Mouse (Mus musculus): ENCODE measurements around the gene Gm17783. TPM values are rescaled to one million over a fixed set of nuclear protein-coding genes. Genes with fewer than 3 reads are reported as not detected.
"Not testable (repeated sequence)": the region's sequence is repeated elsewhere in the genome, so short reads cannot be mapped to it uniquely, and the experiment has no call there.

Gm17783 gene
- not detected in 2 replicates for total RNA-seq (2015; ENCODE audit: low replicate concordance)
- total RNA-seq (2017; ENCODE audit: low replicate concordance): not detected in 2 replicates

- no peak for ATAC-seq (replicated peaks; ENCODE audit: low FRiP score, poor library complexity, severe bottlenecking)
Measured at GRCm38 (mm10) chr16:45531950-45532349, at the start of gene Gm17783. Gene Gm17783 (minus strand): TSS chr16:45532050.

- ATAC-seq (replicated peaks; ENCODE audit: low FRiP score, poor library complexity, severe bottlenecking): no peak
Measured at GRCm38 (mm10) chr16:45579883-45580282, 48.0 kb upstream of the Gm17783 start.

DNA sequence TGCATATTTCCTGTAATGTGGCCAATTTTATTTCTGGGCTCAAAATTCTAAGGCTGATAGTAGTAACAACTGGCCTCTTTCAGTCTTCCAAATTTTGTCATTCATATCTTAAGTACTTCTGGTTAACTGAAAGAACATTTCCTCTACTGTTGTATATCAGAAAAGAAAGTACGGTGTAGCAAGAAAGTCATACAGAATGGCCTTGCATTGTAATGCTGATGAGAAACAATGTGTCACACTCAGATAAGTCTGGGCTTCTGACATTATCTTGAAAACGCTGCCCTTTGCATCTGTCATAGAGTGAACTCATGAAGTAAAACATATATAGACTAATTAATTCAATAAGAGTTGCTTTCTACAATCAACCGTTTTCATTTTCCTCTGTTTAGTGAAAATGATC is 40.5 kb upstream of the Gm17783 start:
- ATAC-seq (replicated peaks; ENCODE audit: low FRiP score, poor library complexity, severe bottlenecking): no peak

GRCm38 (mm10) chr16:45561747-45562146 is 29.9 kb upstream of the Gm17783 start:
- ATAC-seq (replicated peaks; ENCODE audit: low FRiP score, poor library complexity, severe bottlenecking): no peak

DNA sequence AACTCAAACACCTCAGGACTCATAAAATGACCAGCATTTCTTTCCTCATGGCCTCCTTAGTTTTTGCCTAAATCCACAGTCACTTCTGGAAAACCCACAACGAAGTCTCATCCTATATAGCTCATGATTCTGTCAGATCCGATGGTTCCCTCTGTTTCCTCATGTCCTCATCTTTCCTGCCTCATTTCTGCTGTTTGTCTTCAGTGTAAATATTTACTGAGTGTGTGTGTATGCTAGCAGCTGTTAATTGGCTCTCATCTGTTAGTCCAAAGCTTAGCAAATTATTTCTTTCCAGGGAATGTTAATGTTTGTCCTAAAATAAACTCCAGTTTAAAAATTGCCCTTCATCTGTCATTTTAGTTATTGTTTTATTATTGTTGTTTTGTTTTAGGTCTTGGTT is 19.7 kb upstream of the Gm17783 start:
- no peak for ATAC-seq (replicated peaks; ENCODE audit: low FRiP score, poor library complexity, severe bottlenecking)

DNA sequence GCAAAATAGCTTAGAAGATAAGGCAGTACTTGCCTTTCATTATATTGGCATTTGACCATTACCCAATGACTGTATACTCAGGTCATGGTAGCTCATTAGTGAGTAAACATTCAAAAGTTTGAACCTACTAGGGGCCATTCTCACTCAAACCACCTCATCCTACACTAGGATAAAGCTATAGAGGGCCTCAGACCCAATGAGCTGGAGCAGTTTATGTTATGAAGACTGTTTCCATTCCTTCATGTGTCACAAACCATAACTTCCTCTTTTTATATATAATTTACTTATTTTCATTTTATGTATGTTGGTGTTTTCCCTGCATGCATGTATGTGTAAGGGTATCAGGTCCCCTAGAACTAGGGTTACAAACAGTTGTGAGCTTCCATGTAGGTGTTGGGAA is 16.1 kb upstream of the Gm17783 start:
- no peak for ATAC-seq (replicated peaks; ENCODE audit: low FRiP score, poor library complexity, severe bottlenecking)

DNA sequence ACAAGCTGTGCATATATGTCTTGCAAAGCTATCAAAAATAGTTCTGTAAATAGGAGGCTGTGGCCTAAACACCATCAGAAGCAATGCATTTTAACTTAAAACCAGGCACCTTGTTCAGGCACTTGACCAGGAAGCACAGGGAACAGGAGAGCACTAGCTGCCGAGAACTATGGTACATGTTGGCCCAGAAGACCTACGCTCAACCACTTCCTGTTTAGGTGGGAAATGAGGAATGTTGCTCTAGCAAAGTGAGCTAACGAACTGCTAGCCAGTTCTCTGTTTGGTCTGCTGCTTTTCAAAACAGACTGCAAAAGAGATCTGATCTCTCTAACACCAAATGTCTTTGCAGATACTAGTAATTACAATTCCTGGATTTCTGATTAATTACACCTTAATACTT is 12.5 kb upstream of the Gm17783 start:
- ATAC-seq (replicated peaks; ENCODE audit: low FRiP score, poor library complexity, severe bottlenecking): no peak

DNA sequence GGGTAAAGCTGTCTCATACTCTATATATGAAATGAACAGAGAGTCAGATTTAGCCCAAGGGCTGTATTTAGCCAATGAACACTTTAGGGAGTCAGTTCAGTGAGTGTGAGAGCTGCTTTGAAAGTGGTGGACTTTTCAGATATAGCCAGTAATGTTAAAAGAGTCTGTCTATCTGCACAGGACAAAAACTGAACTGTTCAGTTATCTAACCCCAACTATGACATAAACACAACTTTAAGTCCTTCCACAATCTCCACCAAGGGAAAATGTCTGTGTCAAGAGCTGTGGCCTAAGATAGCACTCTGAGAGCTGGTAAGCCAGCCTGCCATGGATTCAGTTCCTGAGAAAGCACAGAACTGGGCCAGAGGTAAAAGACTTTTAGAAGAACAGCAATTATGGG is 10.3 kb upstream of the Gm17783 start:
- ATAC-seq (replicated peaks; ENCODE audit: low FRiP score, poor library complexity, severe bottlenecking): no peak

GRCm38 (mm10) chr16:45538342-45538741 is 6.5 kb upstream of the Gm17783 start:
- not testable (repeated sequence) for ATAC-seq (replicated peaks; ENCODE audit: low FRiP score, poor library complexity, severe bottlenecking)

DNA sequence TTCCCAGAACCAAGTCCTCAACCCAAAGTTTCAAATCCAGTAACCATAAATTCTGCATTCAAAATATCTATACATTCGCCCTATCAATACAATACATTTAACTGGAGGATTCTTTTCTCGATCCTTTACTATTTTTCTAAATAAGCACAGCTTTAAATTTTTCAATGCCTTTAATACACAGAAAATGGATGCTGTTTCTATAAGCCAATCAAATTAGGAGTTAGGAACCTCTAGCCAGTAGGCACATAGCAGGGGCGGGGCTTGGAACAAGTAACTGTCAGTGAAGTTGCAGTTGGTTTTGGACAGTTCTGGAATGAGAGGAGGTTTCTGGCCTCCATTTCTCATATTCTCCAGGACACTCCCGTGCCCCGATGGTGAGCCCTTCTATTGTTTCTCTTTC is 3.2 kb upstream of the Gm17783 start, which contains the start of gene Slc9c1:
TSS of gene Slc9c1 (plus strand) at position 301 of the 400 bp plus-strand sequence.
- no peak for ATAC-seq (replicated peaks; ENCODE audit: low FRiP score, poor library complexity, severe bottlenecking)

DNA sequence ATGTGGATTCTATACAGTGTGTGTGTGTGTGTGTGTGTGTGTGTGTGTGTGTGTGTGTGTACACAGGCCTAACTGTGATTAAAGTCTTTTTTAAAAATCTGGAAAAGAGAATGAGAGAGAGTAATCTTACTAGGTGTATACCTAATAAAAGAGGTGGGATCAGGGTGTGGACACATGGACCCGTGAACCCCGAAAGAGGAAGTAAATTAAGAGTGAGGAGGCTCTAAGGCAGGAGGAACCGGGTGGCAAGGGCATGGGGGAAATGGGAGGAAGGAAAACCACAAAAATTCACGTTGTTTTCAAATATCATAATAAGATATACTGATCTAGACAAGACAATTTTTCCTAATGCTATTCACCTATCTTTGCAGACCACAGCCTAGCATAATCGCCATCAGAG is 6.3 kb downstream of the Gm17783 start:
- no peak for ATAC-seq (replicated peaks; ENCODE audit: low FRiP score, poor library complexity, severe bottlenecking)

- no peak for ATAC-seq (replicated peaks; ENCODE audit: low FRiP score, poor library complexity, severe bottlenecking)
Measured at GRCm38 (mm10) chr16:45495326-45495725, 36.5 kb downstream of the Gm17783 start.

DNA sequence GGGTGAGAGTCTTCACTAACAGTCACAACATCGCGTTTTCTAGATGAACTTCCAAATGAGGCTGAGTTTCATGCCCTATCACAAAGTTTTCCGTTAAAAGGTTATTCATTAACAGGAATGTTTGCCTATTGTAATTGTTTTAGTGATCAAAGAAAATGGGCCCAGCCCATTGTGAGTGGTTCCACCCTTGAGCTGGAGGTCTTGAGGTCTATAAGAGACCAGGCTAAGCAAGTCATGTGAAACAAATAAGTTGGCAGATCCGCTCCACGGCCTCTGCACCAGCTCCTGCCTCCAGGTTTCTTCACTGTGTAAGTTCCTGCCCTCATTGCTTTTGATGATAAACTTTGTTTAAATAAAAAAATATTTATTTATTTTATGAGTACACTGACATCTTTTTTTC is 38.9 kb downstream of the Gm17783 start, which contains the start of gene Gm609:
TSS of gene Gm609 (minus strand) at position 43 of the 400 bp plus-strand sequence.
- ATAC-seq (replicated peaks; ENCODE audit: low FRiP score, poor library complexity, severe bottlenecking): no peak

DNA sequence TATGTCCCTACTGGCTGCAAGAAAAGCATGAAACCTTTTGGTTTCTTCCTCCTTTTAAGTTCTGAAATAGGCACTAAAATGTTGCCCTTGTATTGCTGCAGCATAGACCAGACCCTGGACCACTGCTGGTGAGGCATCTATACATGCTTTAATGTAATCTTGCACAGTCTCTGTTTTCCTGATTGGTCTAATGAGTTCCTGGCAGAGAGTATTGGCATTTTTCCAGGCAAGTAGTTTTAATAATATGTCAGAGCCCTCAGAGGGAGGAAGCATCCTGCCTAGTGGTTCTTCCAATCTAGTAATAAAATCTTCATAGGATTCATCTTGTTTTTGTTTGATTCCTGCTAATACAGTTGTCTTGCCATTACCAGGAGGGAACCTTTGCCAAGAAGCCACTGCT is 54.9 kb downstream of the Gm17783 start:
- ATAC-seq (replicated peaks; ENCODE audit: low FRiP score, poor library complexity, severe bottlenecking): no peak

GRCm38 (mm10) chr16:45471836-45472235 is 60.0 kb downstream of the Gm17783 start:
- not testable (repeated sequence) for ATAC-seq (replicated peaks; ENCODE audit: low FRiP score, poor library complexity, severe bottlenecking)

Other genes with a start within 250 kb of the Gm17783 start
- not detected in 2 replicates for gene Cd200, start 123.0 kb downstream of the Gm17783 start, total RNA-seq (2015; ENCODE audit: low replicate concordance)
- gene Cd200, start 123.0 kb downstream of the Gm17783 start, total RNA-seq (2017; ENCODE audit: low replicate concordance): 3.3 TPM in 1 of 2 replicates, not detected in the other
- not detected in 2 replicates for gene Gm609, start 39.1 kb downstream of the Gm17783 start, total RNA-seq (2015; ENCODE audit: low replicate concordance)
- gene Gm609, start 39.1 kb downstream of the Gm17783 start, total RNA-seq (2017; ENCODE audit: low replicate concordance): not detected in 2 replicates
- not detected in 2 replicates for gene Slc9c1, start 3.3 kb upstream of the Gm17783 start, total RNA-seq (2015; ENCODE audit: low replicate concordance)
- not detected in 2 replicates for gene Slc9c1, start 3.3 kb upstream of the Gm17783 start, total RNA-seq (2017; ENCODE audit: low replicate concordance)
- not detected in 2 replicates for gene Gcsam, start 78.3 kb upstream of the Gm17783 start, total RNA-seq (2015; ENCODE audit: low replicate concordance)
- gene Gcsam, start 78.3 kb upstream of the Gm17783 start, total RNA-seq (2017; ENCODE audit: low replicate concordance): not detected in 2 replicates
- 2.7 TPM in 1 of 2 replicates, not detected in the other for gene BC016579, start 122.0 kb upstream of the Gm17783 start, total RNA-seq (2015; ENCODE audit: low replicate concordance)
- 0.51 TPM in 1 of 2 replicates, not detected in the other for gene BC016579, start 122.0 kb upstream of the Gm17783 start, total RNA-seq (2017; ENCODE audit: low replicate concordance)
- 0.42 TPM in 1 of 2 replicates, not detected in the other for gene Tmprss7, start 161.6 kb upstream of the Gm17783 start, total RNA-seq (2015; ENCODE audit: low replicate concordance)
- 0.28 TPM in 1 of 2 replicates, not detected in the other for gene Tmprss7, start 161.6 kb upstream of the Gm17783 start, total RNA-seq (2017; ENCODE audit: low replicate concordance)
- 0.77 TPM in 1 of 2 replicates, not detected in the other for gene Tagln3, start 192.6 kb upstream of the Gm17783 start, total RNA-seq (2015; ENCODE audit: low replicate concordance)
- gene Tagln3, start 192.6 kb upstream of the Gm17783 start, total RNA-seq (2017; ENCODE audit: low replicate concordance): 1.4 TPM in 1 of 2 replicates, not detected in the other
- 6.3 and 7.7 TPM in 2 replicates for gene Abhd10, start 210.9 kb upstream of the Gm17783 start, total RNA-seq (2015; ENCODE audit: low replicate concordance)
- 4.0 and 7.2 TPM in 2 replicates for gene Abhd10, start 210.9 kb upstream of the Gm17783 start, total RNA-seq (2017; ENCODE audit: low replicate concordance)

All from erythroblast, adult 5-6 weeks (primary cell).